Mouse (Mus musculus) forebrain, embryonic 14.5 days (tissue): ENCODE data around the gene Gm4881. TPM values are rescaled to one million over a fixed set of nuclear protein-coding genes. Genes with fewer than 3 reads are reported as not detected.

Source experiments
- ATAC-seq: fragments of 200-750 bp; cut with Nextera tagmentation; 2 replicates; pipeline ENCODE4 v1.8.0; 2017; ENCODE audit warnings: mild to moderate bottlenecking, moderate library complexity
- DNase-seq: peaks from one replicate; pipeline ENCODE4 v3.0.0-alpha.2; 2015; ENCODE audit warnings: low spot score
- H3K27ac ChIP-seq: fragments of 300-500 bp; sonication (generic); 2 replicates; pipeline ENCODE4 v1.5.1; 2014; ENCODE audit warnings: low read depth, mild to moderate bottlenecking, control low read depth, low read length, moderate library complexity
- H3K27me3 ChIP-seq: fragments of 300-500 bp; sonication (generic); replicated peaks from 2 replicates; pipeline ENCODE4 v1.6.1; 2014; ENCODE audit warnings: low read length, control low read depth, mixed read lengths; ENCODE audit not compliant: control insufficient read depth, insufficient read depth
- H3K36me3 ChIP-seq: fragments of 300-500 bp; sonication (generic); 2 replicates; pipeline ENCODE4 v1.6.1; 2014; ENCODE audit warnings: low read length, control low read depth; ENCODE audit not compliant: control insufficient read depth, insufficient read depth
- H3K4me1 ChIP-seq: fragments of 300-500 bp; sonication (generic); 2 replicates; pipeline ENCODE4 v1.6.1; 2014; ENCODE audit warnings: antibody characterized with exemption, low read length, control low read depth; ENCODE audit not compliant: control insufficient read depth, insufficient read depth
- H3K4me2 ChIP-seq: fragments of 300-500 bp; sonication (generic); 2 replicates; pipeline ENCODE4 v1.6.1; 2014; ENCODE audit warnings: mild to moderate bottlenecking, control low read depth, low read length
- H3K4me3 ChIP-seq: fragments of 300-500 bp; sonication (generic); 2 replicates; pipeline ENCODE4 v1.5.1; 2014; ENCODE audit warnings: low read depth, low read length, control low read depth
- H3K9ac ChIP-seq: fragments of 300-500 bp; sonication (generic); 2 replicates; pipeline ENCODE4 v1.6.1; 2014; ENCODE audit warnings: mild to moderate bottlenecking, low read length, control low read depth, moderate library complexity
- H3K9me3 ChIP-seq: fragments of 300-500 bp; sonication (generic); replicated peaks from 2 replicates; pipeline ENCODE4 v1.6.1; 2016; ENCODE audit warnings: low read length, control low read depth, mixed read lengths; ENCODE audit not compliant: control insufficient read depth
- WGBS: fragments of 180-500 bp; shearing (Covaris S2); extraction: QIAGEN DNeasy Blood & Tissue Kit; methylation state at CpG from one replicate; pipeline ENCODE4 v1.1.7; 2014; 5-methylcytosine and 5-hydroxymethylcytosine counted together
- polyA plus RNA-seq: library from polyadenylated mRNA; unstranded; fragments of >200 nt; fragmentation: Nextera tagmentation; extraction: Ambion mirVana; gene quantifications from 2 replicates; pipeline ENCODE4 v1.2.1, GENCODE M21; 2014

The Gm4881 gene
- polyA plus RNA-seq, 1 experiment from 2014 or later, result 0.70 TPM

DNA sequence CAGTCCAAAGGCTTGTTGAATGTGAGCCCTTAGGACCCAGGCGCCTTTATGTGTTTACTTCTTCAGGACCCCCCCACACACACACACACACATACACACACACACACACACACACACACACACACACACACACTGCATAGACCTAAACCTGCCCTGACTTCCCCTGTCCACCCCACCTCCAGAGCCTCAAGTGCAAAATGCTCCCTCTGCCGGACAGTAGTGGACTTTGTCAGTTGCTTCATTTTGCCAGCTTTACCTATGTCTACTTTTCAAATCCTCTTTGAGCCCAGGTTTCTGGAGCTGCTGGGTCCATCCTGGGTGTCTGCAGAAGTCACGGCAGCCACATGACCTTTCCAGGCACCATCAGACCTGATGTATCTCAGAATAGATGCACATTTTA, 39.4 kb downstream of the Gm4881 start:
- DNase-seq (peak; percentile 73), ATAC-seq (peak; percentile 19; the same call in 1 of the 2 replicates)
- Histone ChIP-seq H3K4me3 (peak overlapping the region; percentile 59), H3K36me3 (peaks cover 20% of the 10 kb centered on the region), H3K4me1 (peaks cover 2% of the 10 kb centered on the region; the same call in 1 of the 2 replicates), H3K4me2 (peak overlapping the region; percentile 80), H3K9me3 (no peaks in the 10 kb centered on the region), H3K9ac (peak overlapping the region; percentile 82), H3K27me3 (no peaks in the 10 kb centered on the region), H3K27ac (no peak overlapping the region)
- 21% methylated on average over 3 of the region's 3 CpGs for WGBS

DNA sequence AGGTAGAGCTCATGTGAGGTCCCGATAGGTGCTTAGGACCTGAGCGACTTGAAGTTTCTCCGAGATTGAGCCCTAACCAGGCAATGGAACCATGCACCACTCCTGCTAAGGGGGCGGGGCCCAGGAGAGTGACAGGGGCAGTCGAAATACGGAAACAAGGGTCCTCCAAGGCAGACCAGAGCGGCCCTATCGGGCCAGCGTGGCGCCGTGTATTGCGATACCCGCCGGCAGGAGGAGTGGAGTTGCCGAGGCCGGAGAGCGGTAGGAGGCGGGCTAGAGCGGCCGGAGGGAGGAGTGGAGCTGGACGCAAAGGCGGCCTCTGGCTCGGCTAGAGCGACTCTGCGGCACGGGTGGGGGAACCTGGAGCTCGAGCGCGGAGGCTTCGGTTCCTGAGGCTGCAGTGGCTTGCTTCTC, 40.2 kb downstream of the Gm4881 start:
- peak overlapping the region; percentile 80 for H3K4me2 ChIP-seq
- ATAC-seq (peak; percentile 98), DNase-seq (peak; percentile 99)
- under 1% methylated on average over 30 of the region's 30 CpGs for WGBS
- H3K4me1 ChIP-seq, result peaks cover 2% of the 10 kb centered on the region; the same call in 1 of the 2 replicates
- peak overlapping the region; percentile 82 for H3K9ac ChIP-seq
- peak overlapping the region; percentile 59 for H3K4me3 ChIP-seq
- H3K27me3 ChIP-seq, result no peaks in the 10 kb centered on the region
- no peak overlapping the region; the same call in 1 of the 2 replicates for H3K27ac ChIP-seq
- H3K36me3 ChIP-seq, result peaks cover 17% of the 10 kb centered on the region
- no peaks in the 10 kb centered on the region for H3K9me3 ChIP-seq

DNA sequence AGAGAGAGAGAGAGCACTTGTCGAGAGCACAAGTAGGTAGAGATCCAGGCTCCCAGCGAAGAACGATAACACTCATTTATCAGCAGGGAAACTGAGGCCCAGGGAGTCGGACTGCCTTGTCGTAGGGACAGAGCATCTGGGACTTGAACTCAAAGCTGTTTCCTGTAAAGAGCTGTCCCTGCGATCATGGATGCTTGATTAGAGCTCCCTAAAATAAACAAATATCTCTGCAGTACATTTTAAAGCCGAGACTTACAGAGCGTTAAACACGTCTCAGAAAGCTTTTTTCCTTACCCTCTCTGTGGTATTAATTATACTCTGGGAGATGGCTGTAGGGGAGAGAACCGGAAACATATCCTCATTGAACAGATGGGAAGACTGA, 40.9 kb downstream of the Gm4881 start:
- Histone ChIP-seq H3K27me3 (no peaks in the 10 kb centered on the region), H3K4me2 (peak overlapping the region; percentile 80), H3K9me3 (no peaks in the 10 kb centered on the region), H3K27ac (no peak overlapping the region), H3K9ac (peak overlapping the region; percentile 82), H3K4me3 (peak overlapping the region; percentile 59), H3K36me3 (peaks cover 11% of the 10 kb centered on the region), H3K4me1 (peaks cover 2% of the 10 kb centered on the region; the same call in 1 of the 2 replicates)
- peak; percentile 9 for DNase-seq
- ATAC-seq, result no peak
- WGBS, result 44% methylated on average over 10 of the region's 10 CpGs

DNA sequence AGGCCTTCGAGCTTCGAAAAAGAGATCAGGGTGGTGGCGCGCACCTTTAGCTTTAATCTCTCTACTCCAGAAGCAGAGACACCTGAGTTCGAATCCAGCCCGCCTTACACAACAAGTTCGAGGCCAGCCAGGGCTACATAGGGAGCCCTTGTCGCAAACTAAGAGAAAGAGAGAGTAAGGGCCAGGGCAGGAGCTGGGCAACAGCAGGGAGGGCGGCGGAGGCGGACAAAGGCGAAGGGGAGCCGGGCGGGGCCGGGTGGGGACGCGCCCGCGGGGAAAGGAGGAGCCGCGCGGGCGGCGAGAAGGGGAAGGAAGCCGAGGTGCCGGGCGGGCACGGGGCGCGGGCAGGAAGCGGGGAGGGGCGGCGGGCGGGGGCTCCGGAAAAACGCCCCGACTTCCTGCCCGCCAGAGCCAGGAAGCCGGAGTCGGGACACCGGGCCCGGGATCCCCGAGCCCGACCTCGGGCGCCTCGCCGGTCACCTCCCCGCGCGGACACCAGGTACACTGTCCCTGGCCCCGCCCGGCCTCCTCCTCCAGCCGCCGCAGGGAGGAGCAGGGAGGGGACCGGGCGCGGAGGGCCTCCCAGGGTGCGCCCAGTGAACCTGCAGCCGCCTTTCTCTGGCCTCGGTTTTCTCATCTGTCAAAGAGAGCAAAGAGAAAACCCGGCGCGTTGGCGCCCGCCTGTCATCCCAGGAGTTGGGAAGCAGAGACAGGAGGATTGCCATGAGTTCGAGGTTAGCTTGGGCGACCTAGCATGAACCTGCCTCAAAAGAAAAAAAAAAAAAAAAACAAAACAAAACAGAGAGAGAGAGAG, 41.5 kb downstream of the Gm4881 start, which contains the start of gene Arhgef1:
Gene Arhgef1, plus strand, starts transcription at position 283 of the 814 bp plus-strand sequence.
- Histone ChIP-seq H3K27ac (peak within 1 kb of the TSS; percentile 60; the same call in 1 of the 2 replicates), H3K4me3 (peak within 1 kb of the TSS; percentile 59), H3K36me3 (peaks cover 5% of the 10 kb centered on the region), H3K9me3 (no peaks in the 10 kb centered on the region), H3K9ac (peak within 1 kb of the TSS; percentile 82), H3K4me2 (peak within 1 kb of the TSS; percentile 80), H3K27me3 (no peaks in the 10 kb centered on the region), H3K4me1 (peaks cover 2% of the 10 kb centered on the region; the same call in 1 of the 2 replicates)
- ATAC-seq, result no peak
- WGBS, result 8% methylated on average over 46 of the region's 68 CpGs
- DNase-seq, result peak; percentile 40

DNA sequence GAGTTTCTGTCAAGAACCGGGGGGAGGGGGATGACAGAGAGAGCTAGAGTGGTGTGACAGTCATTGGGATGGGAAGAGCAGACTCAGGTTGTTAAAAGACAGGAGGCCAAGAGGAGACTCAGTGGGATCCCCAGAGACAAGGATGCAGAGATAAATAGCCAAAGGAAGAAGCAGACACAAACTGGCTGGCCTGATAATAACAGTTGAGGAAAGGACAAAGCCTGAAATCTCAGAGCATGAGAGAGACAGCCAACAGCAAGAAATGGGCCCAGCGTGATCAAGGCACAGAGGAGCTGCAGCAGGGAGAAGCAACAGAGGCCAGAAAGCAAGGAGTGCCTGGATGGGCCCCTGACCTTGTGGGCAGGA, 42.0 kb downstream of the Gm4881 start:
- Histone ChIP-seq H3K4me3 (peak overlapping the region; percentile 59), H3K9ac (no peak overlapping the region)
- DNase-seq, result no peak

DNA sequence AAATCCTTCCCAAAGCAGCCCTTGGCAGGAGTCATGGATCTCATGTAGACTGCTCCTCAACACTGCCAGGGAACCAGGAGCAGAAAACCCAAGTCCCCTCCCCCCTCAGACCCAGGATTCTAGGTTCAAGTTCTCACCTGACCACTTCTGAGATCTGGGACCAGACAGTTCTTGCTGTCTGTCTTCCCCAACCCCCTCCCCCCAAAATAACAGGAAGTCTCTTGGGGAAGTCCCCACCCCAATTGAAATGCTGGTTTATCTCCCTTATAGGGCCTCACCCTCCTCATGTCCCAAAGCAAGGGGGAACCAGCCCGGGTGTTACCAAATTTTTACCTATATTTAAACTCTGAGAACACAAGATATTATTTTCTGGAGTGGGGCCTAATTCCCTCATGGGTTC, 42.5 kb downstream of the Gm4881 start:
- 75% methylated on average over 1 of the region's 1 CpGs for WGBS
- Histone ChIP-seq H3K4me2 (no peak overlapping the region), H3K4me3 (no peak overlapping the region), H3K4me1 (peaks cover 2% of the 10 kb centered on the region; the same call in 1 of the 2 replicates), H3K9me3 (no peaks in the 10 kb centered on the region), H3K36me3 (no peaks in the 10 kb centered on the region), H3K27me3 (no peaks in the 10 kb centered on the region), H3K9ac (no peak overlapping the region), H3K27ac (no peak overlapping the region)
- ATAC-seq (no peak), DNase-seq (no peak)

More for the DNA sequence above, 42.0 kb downstream of the Gm4881 start:
- Histone ChIP-seq H3K9me3 (no peaks in the 10 kb centered on the region), H3K4me1 (peaks cover 2% of the 10 kb centered on the region; the same call in 1 of the 2 replicates), H3K27ac (peak overlapping the region; percentile 60; the same call in 1 of the 2 replicates), H3K27me3 (no peaks in the 10 kb centered on the region), H3K4me2 (peak overlapping the region; percentile 80), H3K36me3 (no peaks in the 10 kb centered on the region)
- WGBS, result 59% methylated on average over 2 of the region's 2 CpGs
- ATAC-seq, result no peak

DNA sequence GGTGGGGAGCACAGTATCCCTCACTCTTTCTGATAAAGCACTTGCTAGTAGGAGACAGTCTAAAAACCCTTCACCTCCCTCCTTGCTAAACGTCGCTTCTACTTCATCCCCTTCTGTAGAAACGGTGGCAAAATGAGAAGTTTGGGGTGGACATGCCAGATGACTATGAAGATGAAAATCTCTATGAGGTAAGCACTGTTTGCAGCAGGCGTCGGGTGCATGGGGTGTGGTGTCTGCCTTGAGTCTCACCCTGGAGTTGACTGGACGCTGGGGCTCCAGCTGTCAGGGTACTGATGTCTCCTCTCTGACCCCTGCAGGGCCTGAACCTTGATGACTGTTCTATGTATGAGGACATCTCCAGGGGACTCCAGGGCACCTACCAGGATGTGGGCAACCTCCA, 43.2 kb downstream of the Gm4881 start:
- Histone ChIP-seq H3K4me2 (no peak overlapping the region), H3K36me3 (no peaks in the 10 kb centered on the region), H3K9ac (no peak overlapping the region), H3K9me3 (no peaks in the 10 kb centered on the region), H3K4me1 (peaks cover 2% of the 10 kb centered on the region; the same call in 1 of the 2 replicates), H3K4me3 (no peak overlapping the region), H3K27me3 (no peaks in the 10 kb centered on the region), H3K27ac (no peak overlapping the region)
- 90% methylated on average over 6 of the region's 6 CpGs for WGBS
- DNase-seq, result no peak
- no peak for ATAC-seq

DNA sequence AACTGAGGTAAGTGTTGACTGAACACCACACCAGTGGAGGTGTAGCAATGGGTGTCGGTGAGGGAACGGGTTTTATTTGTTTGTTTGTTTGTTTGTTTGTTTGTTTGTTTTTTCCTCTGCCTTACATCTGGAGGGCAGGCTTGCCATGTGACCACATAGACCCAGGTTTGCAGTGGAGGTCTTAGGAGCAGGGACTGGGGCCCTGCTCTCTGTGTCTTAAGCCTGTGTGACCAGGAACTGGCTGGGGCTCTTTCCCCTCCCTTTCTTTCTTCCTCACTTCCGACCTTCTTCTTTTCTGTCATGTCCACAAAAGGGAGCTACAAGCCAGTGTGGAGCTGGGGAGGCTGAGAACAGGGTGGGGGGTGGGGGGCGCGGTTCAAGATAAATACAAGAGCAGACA, 46.3 kb downstream of the Gm4881 start:
- H3K27me3 ChIP-seq, result no peaks in the 10 kb centered on the region
- no peak overlapping the region for H3K9ac ChIP-seq
- no peak overlapping the region for H3K27ac ChIP-seq
- 76% methylated on average over 5 of the region's 5 CpGs for WGBS
- H3K4me1 ChIP-seq, result no peaks in the 10 kb centered on the region
- no peaks in the 10 kb centered on the region for H3K9me3 ChIP-seq
- H3K36me3 ChIP-seq, result no peaks in the 10 kb centered on the region
- no peak for ATAC-seq
- H3K4me3 ChIP-seq, result no peak overlapping the region
- no peak overlapping the region for H3K4me2 ChIP-seq
- DNase-seq, result no peak

DNA sequence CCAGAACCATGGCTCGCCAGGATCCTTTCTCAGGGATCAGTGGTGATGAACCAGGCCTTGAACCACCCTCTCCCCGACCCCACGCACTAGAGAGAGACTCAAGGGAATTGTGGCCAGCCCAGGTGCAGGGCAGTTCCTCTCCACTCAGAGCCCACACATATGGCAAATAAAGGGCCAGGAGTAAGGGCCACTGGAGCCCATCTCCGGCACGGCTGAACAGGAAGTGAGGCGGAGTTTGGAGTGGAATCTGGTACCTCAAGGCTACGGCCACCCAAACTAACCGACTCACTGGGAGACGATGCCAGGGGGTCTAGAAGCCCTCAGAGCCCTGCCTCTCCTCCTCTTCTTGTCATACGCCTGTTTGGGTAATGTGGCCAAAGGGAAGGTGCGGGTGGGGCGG, 47.1 kb downstream of the Gm4881 start, which contains the start of gene Cd79a:
Gene Cd79a, plus strand, starts transcription at position 158 of the 400 bp plus-strand sequence.
- no peaks in the 10 kb centered on the region for H3K4me1 ChIP-seq
- no peaks in the 10 kb centered on the region for H3K9me3 ChIP-seq
- DNase-seq (no peak), ATAC-seq (no peak)
- H3K27me3 ChIP-seq, result no peaks in the 10 kb centered on the region
- H3K36me3 ChIP-seq, result no peaks in the 10 kb centered on the region
- H3K4me2 ChIP-seq, result no peak within 1 kb of the TSS
- H3K9ac ChIP-seq, result no peak within 1 kb of the TSS
- 85% methylated on average over 12 of the region's 12 CpGs for WGBS
- no peak within 1 kb of the TSS for H3K27ac ChIP-seq
- H3K4me3 ChIP-seq, result no peak within 1 kb of the TSS
